Comparison of ENCODE assay signal across 17 mouse cellular contexts in genomic region chr5:41562299-41562698, GRCm38 (mm10).
"Had no signal": no experiment of that assay in that cellular context is flagged by ENCODE, and none has a peak within 500 bp of the region (broad histone marks: within the 10 kb centered on the region; RNA-seq: fewer than 3 reads in every experiment).

No protein-coding gene starts in this region.

- H3K36me3 ChIP-seq: liver, embryonic 15.5 days; midbrain, embryonic 15.5 days; neural tube, embryonic 13.5 days; stomach, embryonic 15.5 days had no signal

- H3K4me2 ChIP-seq: liver, embryonic 11.5 days; liver, embryonic 15.5 days; midbrain, embryonic 11.5 days; midbrain, embryonic 15.5 days; neural tube, embryonic 13.5 days; stomach, embryonic 15.5 days had no signal

- ATAC-seq: lung, postnatal 0 days; midbrain, embryonic 15.5 days had no signal

- H3K27ac ChIP-seq: left cerebral cortex, adult 2 months; liver, embryonic 15.5 days; midbrain, embryonic 15.5 days; neural tube, embryonic 13.5 days; stomach, embryonic 15.5 days had no signal

- H3K9me3 ChIP-seq: liver, embryonic 15.5 days; midbrain, embryonic 15.5 days; neural tube, embryonic 13.5 days; stomach, embryonic 15.5 days had no signal

- H3K27me3 ChIP-seq: liver, embryonic 15.5 days; midbrain, embryonic 15.5 days; neural tube, embryonic 13.5 days; stomach, embryonic 15.5 days had no signal

- DNase-seq: kidney, adult 8-10 months; kidney, postnatal 25 days; lung, adult 2 months; lung, postnatal 36 days; retina, postnatal 1 day; right cerebral cortex, postnatal 4 days; spleen, adult 18-20 months; thymus, adult 2 months; thymus, postnatal 25 days had no signal

- H3K9ac ChIP-seq: liver, embryonic 15.5 days; midbrain, embryonic 15.5 days; neural tube, embryonic 13.5 days; stomach, embryonic 15.5 days had no signal

- H3K4me3 ChIP-seq: left cerebral cortex, adult 2 months; liver, embryonic 15.5 days; midbrain, embryonic 15.5 days; neural tube, embryonic 13.5 days; stomach, embryonic 15.5 days had no signal

- H3K4me1 ChIP-seq: liver, embryonic 15.5 days; midbrain, embryonic 15.5 days; neural tube, embryonic 13.5 days; stomach, embryonic 15.5 days had no signal
